Mouse (Mus musculus): Measurements from ENCODE around the gene Cd6. TPM values are rescaled to one million over a fixed set of nuclear protein-coding genes. Genes with fewer than 3 reads are reported as not detected.

Gene Cd6
- total RNA-seq, 2 experiments from 2014 or later, result 0.22 to 0.52 TPM

- no peak for DNase-seq
- intact Hi-C loops (cut with DNase I), result no loop called here
These were observed 87.7 kb downstream of the Cd6 start for GRCm38 (mm10) chr19:10742145-10742544.

GRCm38 (mm10) chr19:10740641-10741440 lies 89.0 kb downstream of the Cd6 start:
- intact Hi-C loops (cut with DNase I), result no loop called here

GRCm38 (mm10) chr19:10739916-10740315 lies 89.9 kb downstream of the Cd6 start:
- DNase-seq, result no peak
- intact Hi-C loops (cut with DNase I), result no loop called here

More at GRCm38 (mm10) chr19:10740641-10741440, 89.0 kb downstream of the Cd6 start:
- DNase-seq, result no peak

Other genes starting within 250 kb of the Cd6 start
- 100 to 1,000 TPM; 216 to 231 TPM for gene Ddb1, start 224.7 kb downstream of the Cd6 start, total RNA-seq (2021)
- 10 to 100 TPM; 10.3 to 11.1 TPM for gene Tkfc, start 224.4 kb downstream of the Cd6 start, total RNA-seq (2021)
- under 1 TPM; 0.26 to 0.27 TPM for gene Vwce, start 195.8 kb downstream of the Cd6 start, total RNA-seq (2021)
- gene Pga5, start 152.0 kb downstream of the Cd6 start, total RNA-seq (2021), result not detected
- 10 to 100 TPM; 23.3 to 27.1 TPM for gene Vps37c, start 141.3 kb downstream of the Cd6 start, total RNA-seq (2021)
- gene Cd5, start 91.1 kb downstream of the Cd6 start, total RNA-seq (2021), result 1 to 10 TPM in 1 of 2 experiments, under 1 TPM in 1; 0.87 to 1.1 TPM
- gene Slc15a3, start 9.7 kb upstream of the Cd6 start, total RNA-seq (2021), result 1 to 10 TPM; 2.6 to 3.0 TPM
- gene Tmem132a, start 39.9 kb upstream of the Cd6 start, total RNA-seq (2021), result 10 to 100 TPM; 36.7 to 42.0 TPM
- gene Tmem109, start 51.9 kb upstream of the Cd6 start, total RNA-seq (2021), result 100 to 1,000 TPM in 1 of 2 experiments, 10 to 100 TPM in 1; 95.3 to 104 TPM
- 100 to 1,000 TPM; 211 to 235 TPM for gene Prpf19, start 65.2 kb upstream of the Cd6 start, total RNA-seq (2021)
- gene Zp1, start 90.6 kb upstream of the Cd6 start, total RNA-seq (2021), result not detected
- gene Ptgdr2, start 107.1 kb upstream of the Cd6 start, total RNA-seq (2021), result under 1 TPM; 0.15 to 0.22 TPM
- gene Ccdc86, start 119.2 kb upstream of the Cd6 start, total RNA-seq (2021), result 1 to 10 TPM; 7.5 to 7.9 TPM
- not detected for gene Ms4a10, start 144.6 kb upstream of the Cd6 start, total RNA-seq (2021)
- not detected for gene Ms4a15, start 163.2 kb upstream of the Cd6 start, total RNA-seq (2021)
- not detected for gene Ms4a18, start 188.0 kb upstream of the Cd6 start, total RNA-seq (2021)